Mouse (Mus musculus): Measurements from ENCODE around the gene Ccdc50. TPM values are rescaled to one million over a fixed set of nuclear protein-coding genes. Genes with fewer than 3 reads are reported as not detected.
A peak's percentile ranks its signal among the peaks of the same experiment; 100 is the strongest.

Ccdc50 gene
- total and polyA plus RNA-seq, 2 experiments, result 14.5 to 26.5 TPM

DNA sequence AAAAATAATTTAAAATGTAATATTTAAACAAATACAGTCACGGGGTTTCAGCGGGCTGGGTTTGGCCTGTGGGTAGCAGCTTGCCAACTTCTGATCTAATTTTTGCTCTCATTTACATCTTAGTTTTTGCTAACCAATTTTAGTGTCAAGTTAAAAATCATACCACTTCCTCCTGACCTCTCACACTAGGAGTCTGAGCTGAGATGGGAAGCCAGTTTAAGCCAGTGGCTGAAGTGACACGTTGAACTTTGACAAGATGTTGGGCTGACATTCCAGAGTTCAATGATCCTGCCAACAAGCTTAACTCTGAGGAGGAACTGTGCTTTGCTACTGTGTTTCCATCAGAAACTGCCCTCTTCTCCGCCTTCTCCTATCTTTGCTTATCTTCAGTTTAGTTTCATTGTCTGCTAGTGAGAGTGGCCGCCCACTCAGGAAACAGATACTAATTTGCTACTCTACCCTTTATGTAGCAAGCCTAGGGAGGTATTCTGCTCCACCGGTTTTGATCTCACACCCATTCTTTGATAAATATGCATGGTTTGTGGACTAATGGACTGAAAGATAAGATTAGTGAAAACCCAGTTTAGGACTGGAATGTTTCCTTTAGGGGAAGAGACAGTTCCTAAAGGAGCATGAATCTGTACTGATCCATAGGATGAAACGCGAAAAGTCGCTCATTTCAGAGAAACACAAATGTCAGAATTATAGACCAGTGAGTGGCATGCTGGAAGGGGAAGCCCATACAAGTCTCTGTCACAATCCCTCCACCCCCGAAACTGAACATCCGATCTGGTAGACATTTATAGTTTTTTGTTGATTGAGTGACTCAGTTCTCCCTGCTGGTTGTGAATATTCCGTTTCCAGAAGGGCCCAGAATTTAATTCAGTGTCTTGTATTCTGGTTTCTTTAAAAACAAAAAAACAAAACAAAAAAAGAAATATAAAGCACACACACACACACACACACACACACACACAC is 746 bp upstream of the Ccdc50 start:
- Histone ChIP-seq H3K4me1 (ENCODE audit: control insufficient read depth, insufficient read depth, low read length) (peaks cover 12% of the 10 kb centered on the region; the same call in 1 of the 2 replicates), H3K27me3 (ENCODE audit: control insufficient read depth, insufficient read depth, low read length) (no peaks in the 10 kb centered on the region), H3K9ac (ENCODE audit: low read depth, low read length) (peak overlapping the region; percentile 49; the same call in 1 of the 2 replicates), H3K4me3 (ENCODE audit: insufficient read depth, low read depth, low read length) (peak overlapping the region; percentile 99), H3K36me3 (ENCODE audit: control insufficient read depth, insufficient read depth, low read length) (no peaks in the 10 kb centered on the region), H3K27ac (replicated peaks; ENCODE audit: insufficient read depth, low read depth, low read length) (peak overlapping the region; percentile 79), H3K79me2 (ENCODE audit: control insufficient read depth, insufficient read depth, low read length) (peaks cover 16% of the 10 kb centered on the region)
- WGBS, result 12% methylated on average over 12 of the region's 12 CpGs
- DNase-seq (ENCODE audit: extremely low read depth, low read depth, low spot score), result peak; percentile 94
- TF ChIP-seq POLR2A (IDR thresholded peaks at IDR 0.05; ENCODE audit: extremely low read depth, insufficient read depth, low read length) (no peak), CTCF (IDR thresholded peaks at IDR 0.05; ENCODE audit: low read depth, low read length) (no peak)

GRCm38 (mm10) chr16:27389534-27390282 is 1.0 kb downstream of the Ccdc50 start:
- Histone ChIP-seq H3K36me3 (ENCODE audit: control insufficient read depth, insufficient read depth, low read length) (no peaks in the 10 kb centered on the region), H3K27ac (replicated peaks; ENCODE audit: insufficient read depth, low read depth, low read length) (peak overlapping the region; percentile 97), H3K27me3 (ENCODE audit: control insufficient read depth, insufficient read depth, low read length) (no peaks in the 10 kb centered on the region), H3K79me2 (ENCODE audit: control insufficient read depth, insufficient read depth, low read length) (peaks cover 20% of the 10 kb centered on the region), H3K4me1 (ENCODE audit: control insufficient read depth, insufficient read depth, low read length) (peaks cover 12% of the 10 kb centered on the region; the same call in 1 of the 2 replicates), H3K4me3 (ENCODE audit: insufficient read depth, low read depth, low read length) (peak overlapping the region; percentile 99), H3K9ac (ENCODE audit: low read depth, low read length) (peak overlapping the region; percentile 100)
- peak; percentile 29 for DNase-seq (ENCODE audit: extremely low read depth, low read depth, low spot score)
- no peak for TF ChIP-seq POLR2A (IDR thresholded peaks at IDR 0.05; ENCODE audit: extremely low read depth, insufficient read depth, low read length)
- TF ChIP-seq CTCF (IDR thresholded peaks at IDR 0.05; ENCODE audit: low read depth, low read length), result no peak
- WGBS, result 19% methylated on average over 7 of the region's 7 CpGs

GRCm38 (mm10) chr16:27390306-27390705 is 1.6 kb downstream of the Ccdc50 start:
- peaks cover 13% of the 10 kb centered on the region; the same call in 1 of the 2 replicates for H3K4me1 ChIP-seq (ENCODE audit: control insufficient read depth, insufficient read depth, low read length)
- H3K79me2 ChIP-seq (ENCODE audit: control insufficient read depth, insufficient read depth, low read length), result peaks cover 22% of the 10 kb centered on the region
- H3K4me3 ChIP-seq (ENCODE audit: insufficient read depth, low read depth, low read length), result peak overlapping the region; percentile 28; the same call in 1 of the 2 replicates
- TF ChIP-seq POLR2A (IDR thresholded peaks at IDR 0.05; ENCODE audit: extremely low read depth, insufficient read depth, low read length), result no peak
- TF ChIP-seq CTCF (IDR thresholded peaks at IDR 0.05; ENCODE audit: low read depth, low read length), result no peak
- H3K27me3 ChIP-seq (ENCODE audit: control insufficient read depth, insufficient read depth, low read length), result no peaks in the 10 kb centered on the region
- peak; percentile 47 for DNase-seq (ENCODE audit: extremely low read depth, low read depth, low spot score)
- no peak overlapping the region for H3K9ac ChIP-seq (ENCODE audit: low read depth, low read length)
- no peaks in the 10 kb centered on the region for H3K36me3 ChIP-seq (ENCODE audit: control insufficient read depth, insufficient read depth, low read length)
- H3K27ac ChIP-seq (replicated peaks; ENCODE audit: insufficient read depth, low read depth, low read length), result no peak overlapping the region
- 55% methylated on average over 4 of the region's 4 CpGs for WGBS

DNA sequence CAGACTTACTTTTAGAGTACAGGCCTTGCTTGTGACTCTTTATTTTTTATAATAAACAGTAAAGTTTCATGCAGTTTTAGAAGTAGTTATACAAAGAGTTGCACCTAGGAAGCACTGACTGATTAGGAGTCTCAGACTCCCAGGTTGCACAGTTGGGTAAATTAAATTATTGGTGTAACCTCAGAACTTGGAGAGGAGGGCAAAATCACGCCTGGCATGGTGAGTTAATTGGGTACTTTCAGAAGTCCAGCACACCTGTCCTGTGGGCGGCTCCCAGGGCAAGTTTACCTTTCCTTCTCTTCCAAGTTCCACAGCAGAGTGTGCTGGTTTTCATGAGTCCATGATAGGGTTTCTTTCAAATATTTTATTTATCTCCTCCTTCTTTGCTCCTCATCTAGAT is 3.2 kb downstream of the Ccdc50 start:
- peaks cover 25% of the 10 kb centered on the region for H3K79me2 ChIP-seq (ENCODE audit: control insufficient read depth, insufficient read depth, low read length)
- TF ChIP-seq CTCF (IDR thresholded peaks at IDR 0.05; ENCODE audit: low read depth, low read length) (no peak), POLR2A (IDR thresholded peaks at IDR 0.05; ENCODE audit: extremely low read depth, insufficient read depth, low read length) (no peak)
- no peaks in the 10 kb centered on the region for H3K36me3 ChIP-seq (ENCODE audit: control insufficient read depth, insufficient read depth, low read length)
- H3K27ac ChIP-seq (replicated peaks; ENCODE audit: insufficient read depth, low read depth, low read length), result no peak overlapping the region
- DNase-seq (ENCODE audit: extremely low read depth, low read depth, low spot score), result peak; percentile 34
- H3K9ac ChIP-seq (ENCODE audit: low read depth, low read length), result no peak overlapping the region
- 55% methylated on average over 2 of the region's 2 CpGs for WGBS
- H3K4me1 ChIP-seq (ENCODE audit: control insufficient read depth, insufficient read depth, low read length), result peaks cover 14% of the 10 kb centered on the region; the same call in 1 of the 2 replicates
- no peak overlapping the region for H3K4me3 ChIP-seq (ENCODE audit: insufficient read depth, low read depth, low read length)
- H3K27me3 ChIP-seq (ENCODE audit: control insufficient read depth, insufficient read depth, low read length), result no peaks in the 10 kb centered on the region

DNA sequence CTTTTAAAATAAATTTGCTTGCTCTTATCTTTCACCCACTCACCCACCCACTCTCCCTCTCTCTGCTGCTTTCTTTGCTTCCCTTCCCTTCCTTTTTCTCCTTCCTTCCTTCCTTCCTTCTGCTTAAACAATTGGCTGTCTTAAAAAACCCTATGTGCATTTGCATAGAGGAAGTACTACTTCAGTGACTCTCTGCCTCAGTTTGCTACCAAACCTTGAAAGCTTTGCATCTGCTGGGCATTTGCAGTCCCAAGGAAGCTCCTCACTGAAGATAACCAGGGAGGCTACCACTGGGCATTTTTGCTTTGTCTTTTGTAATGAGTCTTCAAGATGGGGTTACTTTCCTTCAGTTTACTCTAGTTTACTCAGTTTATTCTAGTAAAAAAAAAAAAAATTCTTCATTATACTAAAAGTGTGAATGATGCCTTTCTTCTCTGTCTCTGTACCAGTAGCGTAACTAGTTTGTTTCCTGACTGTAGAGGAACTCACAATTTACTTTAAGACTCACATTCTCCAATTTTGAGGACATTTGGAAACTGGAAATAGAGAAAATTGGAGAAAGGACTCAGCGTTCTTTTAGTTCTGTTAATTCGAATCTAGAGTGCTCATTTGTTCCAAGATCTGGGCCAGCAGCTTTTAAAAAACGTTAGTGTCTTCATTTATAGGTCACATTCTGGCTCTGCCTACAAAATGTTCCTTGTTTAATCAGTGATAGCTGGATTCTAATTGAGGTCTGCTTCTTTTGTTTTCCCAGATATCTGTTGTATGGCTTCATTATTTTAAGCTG is 6.8 kb downstream of the Ccdc50 start:
- no peak overlapping the region for H3K4me3 ChIP-seq (ENCODE audit: insufficient read depth, low read depth, low read length)
- H3K9ac ChIP-seq (ENCODE audit: low read depth, low read length), result no peak overlapping the region
- H3K79me2 ChIP-seq (ENCODE audit: control insufficient read depth, insufficient read depth, low read length), result peaks cover 21% of the 10 kb centered on the region; the same call in 1 of the 2 replicates
- no peaks in the 10 kb centered on the region for H3K36me3 ChIP-seq (ENCODE audit: control insufficient read depth, insufficient read depth, low read length)
- no peak for DNase-seq (ENCODE audit: extremely low read depth, low read depth, low spot score)
- H3K27me3 ChIP-seq (ENCODE audit: control insufficient read depth, insufficient read depth, low read length), result no peaks in the 10 kb centered on the region
- 66% methylated on average over 4 of the region's 4 CpGs for WGBS
- H3K27ac ChIP-seq (replicated peaks; ENCODE audit: insufficient read depth, low read depth, low read length), result no peak overlapping the region
- TF ChIP-seq CTCF (IDR thresholded peaks at IDR 0.05; ENCODE audit: low read depth, low read length) (no peak), POLR2A (IDR thresholded peaks at IDR 0.05; ENCODE audit: extremely low read depth, insufficient read depth, low read length) (no peak)
- H3K4me1 ChIP-seq (ENCODE audit: control insufficient read depth, insufficient read depth, low read length), result peaks cover 7% of the 10 kb centered on the region; the same call in 1 of the 2 replicates

Data from liver, adult 2 months (tissue).